Mouse (Mus musculus) NIH3T3 (cell line): ENCODE measurements at regions not wholly inside any gene's neighbourhood (a gene's known extent, or its start where the extent isn't known, plus 50 kb on each side); places are given as distances from the start of the nearest gene placed in this dataset.

ENCODE experiments used
- DNase-seq: peaks from one replicate; pipeline ENCODE4 v3.0.0-alpha.2; 2012; ENCODE audit warnings: low read depth

DNA sequence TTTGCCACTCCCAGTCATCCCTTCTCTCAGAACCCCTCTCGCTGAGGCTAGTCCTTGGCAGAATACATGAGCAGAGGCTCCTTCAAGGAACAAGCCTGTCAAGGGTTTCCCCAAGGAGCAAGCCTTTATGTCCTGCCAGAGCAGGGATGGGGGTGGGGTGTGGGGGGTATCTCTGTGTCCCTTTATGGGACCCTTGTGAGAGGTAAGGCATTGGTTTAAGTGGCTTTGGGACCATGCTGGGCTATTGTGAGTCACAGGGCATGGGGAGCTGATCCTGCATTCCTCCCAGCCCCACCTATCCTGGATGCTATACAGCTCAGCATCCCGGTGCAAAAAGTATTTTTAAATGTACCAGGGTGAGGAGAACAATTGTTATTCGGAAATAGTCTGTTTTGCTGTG lies 641.1 kb upstream of the Fam19a5 start:
- no peak for DNase-seq

DNA sequence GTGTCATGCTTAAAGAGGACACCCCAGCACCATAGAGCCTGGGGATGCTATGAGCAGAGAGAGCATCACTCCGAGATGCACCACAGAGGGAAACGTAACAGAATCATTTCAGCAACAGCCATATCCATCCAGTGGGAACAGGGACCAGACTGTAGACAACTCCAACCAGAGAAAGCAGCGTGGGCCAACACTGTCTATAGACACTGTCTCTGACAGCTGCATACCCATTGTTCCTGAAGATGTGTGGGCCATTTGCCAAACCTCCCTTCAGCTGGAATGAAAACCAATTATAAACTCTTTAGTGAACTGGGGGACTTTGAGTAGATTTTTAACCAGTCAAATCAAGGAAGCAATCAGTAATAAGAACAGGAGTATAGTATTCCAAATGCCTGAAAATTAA lies 630.8 kb upstream of the Fam19a5 start:
- DNase-seq: no peak

DNA sequence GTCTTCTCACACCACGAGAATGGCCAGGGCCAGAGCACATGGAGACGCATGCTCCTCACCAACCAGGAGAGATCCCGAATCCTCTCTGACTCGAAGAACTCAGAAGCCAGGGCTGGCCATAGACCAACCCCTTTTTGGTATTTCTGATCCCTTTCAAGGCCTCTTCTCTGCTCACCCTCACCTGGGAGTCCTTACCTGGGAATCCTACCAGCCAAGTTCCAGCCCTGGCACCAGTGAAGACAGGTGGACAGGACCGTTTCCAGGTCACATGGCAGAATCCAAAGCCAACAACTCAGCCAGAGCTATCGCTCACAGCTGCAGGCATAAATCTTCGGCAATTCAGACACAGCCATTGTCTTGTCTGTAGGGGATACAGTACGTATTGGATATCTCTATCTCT lies 626.2 kb upstream of the Fam19a5 start:
- no peak for DNase-seq

DNA sequence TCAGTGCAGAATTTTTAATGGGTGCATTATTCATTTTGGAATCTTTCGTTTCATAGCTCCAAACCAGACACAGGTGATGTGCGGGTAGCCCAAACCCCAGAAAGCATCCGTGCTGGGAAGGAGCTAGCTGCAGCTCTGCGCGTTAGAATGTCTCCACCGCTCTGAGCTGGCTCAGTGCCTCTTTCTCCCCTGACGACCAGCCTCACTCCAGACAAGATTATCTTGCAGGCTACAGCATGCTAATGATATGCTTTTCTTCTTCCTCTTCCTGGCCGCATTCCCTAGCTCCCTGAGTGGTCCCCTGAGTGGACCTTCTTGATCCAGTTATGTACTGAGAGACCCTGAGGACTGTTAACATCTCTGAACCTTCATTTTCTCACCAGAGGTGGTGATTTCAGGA lies 624.4 kb upstream of the Fam19a5 start:
- DNase-seq: no peak

DNA sequence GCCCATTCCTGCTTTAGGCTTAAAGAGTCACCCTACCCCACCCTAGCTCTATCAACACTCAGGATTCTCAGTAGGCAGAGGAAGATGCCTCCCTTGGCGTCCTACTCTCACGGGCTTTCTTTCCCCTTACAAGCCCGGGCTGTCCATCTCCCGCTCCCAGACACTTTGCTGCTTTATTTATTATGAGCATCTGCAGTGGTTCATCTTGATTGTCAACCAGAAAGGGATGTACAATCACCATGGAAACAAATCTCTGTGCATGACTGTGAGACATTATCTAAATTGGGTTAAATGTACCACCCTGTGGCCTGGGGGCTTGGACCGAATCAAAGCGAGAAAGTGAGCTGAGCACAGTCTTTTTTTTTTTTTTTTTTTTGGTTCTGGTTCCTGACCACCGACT lies 623.9 kb upstream of the Fam19a5 start:
- DNase-seq: no peak

DNA sequence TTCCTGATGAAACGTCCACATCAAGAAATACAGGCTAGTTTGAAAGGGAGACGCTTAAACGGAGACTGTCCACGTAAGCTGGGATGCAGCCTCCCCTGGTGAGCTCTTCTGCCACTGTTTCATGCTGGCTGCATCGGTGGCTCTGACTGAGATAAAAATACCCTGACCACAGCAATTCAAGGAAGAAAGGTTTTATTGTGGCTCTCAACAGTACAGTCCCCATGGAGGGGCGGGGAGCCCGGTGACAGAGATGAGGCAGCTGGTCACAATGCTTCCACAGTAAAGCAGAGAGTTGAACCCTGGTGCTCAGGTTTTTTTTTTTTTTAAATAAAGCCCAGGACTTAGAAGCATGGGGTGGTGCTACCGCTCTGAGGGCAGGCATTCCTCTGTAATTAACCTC lies 622.7 kb upstream of the Fam19a5 start:
- DNase-seq: no peak

DNA sequence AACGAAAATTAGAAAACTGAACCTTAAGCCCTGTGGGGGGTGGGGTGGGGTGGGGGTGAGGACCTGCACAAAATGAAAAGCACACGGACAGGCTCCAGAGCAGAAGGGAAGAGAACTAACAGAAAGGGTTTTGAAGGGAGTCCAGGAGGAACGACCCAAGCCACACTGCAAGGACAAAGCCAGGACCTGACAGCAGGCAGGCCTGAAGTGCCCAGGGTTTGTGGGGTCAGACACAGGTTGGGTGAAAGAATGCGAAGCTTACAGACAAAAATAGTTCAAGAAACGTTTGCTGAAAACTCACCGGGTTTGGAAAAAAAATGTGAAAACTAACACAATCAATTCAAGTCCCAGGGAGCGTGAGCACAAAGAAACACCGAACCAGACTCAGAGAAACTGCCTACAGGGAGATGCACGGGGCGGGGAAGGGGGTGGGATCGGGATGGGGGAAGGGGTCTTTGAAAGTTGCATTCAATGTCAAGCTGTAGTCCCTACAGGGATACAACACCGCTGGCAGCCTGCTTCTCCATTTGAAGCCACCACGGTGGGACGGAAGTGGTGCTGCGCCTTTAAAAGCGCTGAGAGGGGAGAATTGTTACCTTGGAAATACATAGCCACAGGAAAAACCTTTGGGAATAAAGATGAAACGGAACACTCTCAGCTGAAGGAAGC lies 618.9 kb upstream of the Fam19a5 start:
- DNase-seq: no peak

DNA sequence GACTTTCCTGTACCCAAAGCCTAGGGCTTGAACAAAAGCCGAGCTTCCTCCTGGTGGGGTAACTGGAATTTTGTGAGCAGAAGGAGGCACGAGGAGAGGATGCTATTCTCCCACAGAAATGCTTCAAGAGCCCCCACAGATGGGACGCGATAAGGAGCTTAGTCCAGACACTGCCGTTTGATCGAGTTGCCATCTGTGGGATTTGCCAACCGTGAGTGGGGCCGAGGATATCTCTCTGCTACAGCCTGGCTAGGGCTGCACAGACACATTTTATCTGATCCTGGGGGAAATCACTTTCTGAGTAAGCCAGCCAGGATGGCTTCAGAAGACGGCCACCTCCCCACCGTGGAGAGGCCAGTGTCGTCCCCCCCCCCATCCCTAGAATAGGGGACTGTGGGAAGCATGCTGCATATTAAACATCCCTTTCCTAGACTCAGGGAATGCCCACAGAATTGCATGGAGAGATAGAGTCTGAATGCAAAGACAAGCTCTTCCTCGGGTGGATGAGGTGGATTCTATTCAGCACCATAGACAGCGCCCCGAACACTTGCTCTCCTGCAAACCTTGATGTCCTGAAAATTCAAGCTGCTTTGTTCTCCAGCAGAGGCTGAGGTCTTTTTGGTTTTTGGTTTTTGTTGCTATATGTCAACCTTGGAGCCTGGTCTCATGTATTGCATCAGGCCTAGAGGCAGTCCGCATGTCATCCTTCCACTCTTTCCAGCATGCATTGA lies 611.6 kb upstream of the Fam19a5 start:
- peak; percentile 66 for DNase-seq

DNA sequence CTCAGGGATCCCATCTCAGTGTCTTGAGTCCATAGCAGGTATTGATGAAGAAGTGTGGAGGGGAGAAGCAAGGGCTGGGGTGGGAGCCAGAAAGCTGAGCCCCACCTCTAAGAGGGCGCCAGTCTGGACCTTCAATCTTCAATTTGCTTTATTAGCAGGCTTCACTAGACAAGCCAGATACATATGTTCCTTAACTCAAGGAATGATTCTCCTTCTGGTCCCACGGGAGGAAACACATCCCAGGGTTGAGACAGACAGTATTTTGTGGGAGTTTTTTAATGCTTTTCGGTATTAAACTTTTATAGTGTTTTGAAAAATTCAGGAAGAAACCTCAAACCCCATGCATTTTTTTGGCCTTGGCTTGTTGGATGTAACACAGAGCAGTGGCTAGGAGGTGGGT lies 606.7 kb upstream of the Fam19a5 start:
- DNase-seq: no peak

DNA sequence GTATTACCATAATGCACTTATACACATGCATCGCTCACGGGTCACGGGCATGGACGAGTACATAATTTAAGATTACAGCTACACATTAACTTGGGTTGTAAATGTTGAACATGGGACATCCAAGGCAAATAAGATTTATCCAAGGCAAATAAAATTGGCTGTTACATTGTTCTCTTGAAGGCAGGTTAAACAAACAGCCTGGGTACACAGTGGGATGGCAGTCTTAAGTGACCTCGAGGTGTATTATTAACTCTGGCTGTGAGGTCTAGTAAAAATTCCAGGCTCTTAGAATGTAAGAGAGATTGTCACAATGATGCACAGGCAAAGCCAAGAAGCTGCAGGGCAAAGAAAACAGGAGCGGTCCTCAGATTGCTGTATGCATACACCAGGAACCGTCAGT lies 599.6 kb upstream of the Fam19a5 start:
- no peak for DNase-seq

DNA sequence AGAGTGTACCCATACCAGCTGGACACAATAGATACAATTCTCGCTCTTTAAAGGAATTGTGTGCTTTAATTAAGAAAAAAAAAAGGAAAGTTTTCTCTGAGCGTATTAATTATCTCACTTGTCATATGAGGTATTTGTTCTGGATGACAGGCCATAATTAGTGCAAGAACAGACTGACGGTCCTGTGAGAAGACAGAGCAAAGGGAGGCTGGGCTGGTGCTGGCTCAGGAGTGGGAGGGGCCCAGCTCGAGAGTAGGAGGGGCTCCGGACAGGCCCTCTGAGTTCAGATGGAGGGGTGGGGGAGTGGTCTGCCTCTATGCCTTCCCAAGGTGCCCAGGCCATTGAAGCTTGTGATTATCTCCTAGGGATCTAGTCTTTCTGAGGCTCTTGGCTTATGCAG lies 591.5 kb upstream of the Fam19a5 start:
- DNase-seq: no peak

DNA sequence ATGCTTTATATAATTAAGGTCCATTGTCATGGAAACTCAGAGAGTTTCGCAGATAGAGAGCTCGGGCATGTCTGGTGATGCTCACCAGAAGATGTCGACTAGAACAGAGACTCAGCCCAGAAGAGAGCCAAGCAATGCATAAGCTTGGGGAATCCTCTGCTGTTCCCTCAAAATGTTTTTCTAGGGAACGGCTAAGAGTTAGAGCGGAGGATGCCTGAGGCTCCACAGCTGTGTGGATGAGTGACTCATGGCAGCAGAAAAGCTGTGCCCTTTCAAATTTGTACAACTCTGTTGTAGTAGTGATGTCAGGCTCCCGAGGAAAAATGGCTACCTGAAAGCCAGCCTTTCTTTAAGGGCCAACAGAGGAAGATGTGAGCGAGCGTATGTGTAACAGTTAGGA lies 586.2 kb upstream of the Fam19a5 start:
- no peak for DNase-seq

DNA sequence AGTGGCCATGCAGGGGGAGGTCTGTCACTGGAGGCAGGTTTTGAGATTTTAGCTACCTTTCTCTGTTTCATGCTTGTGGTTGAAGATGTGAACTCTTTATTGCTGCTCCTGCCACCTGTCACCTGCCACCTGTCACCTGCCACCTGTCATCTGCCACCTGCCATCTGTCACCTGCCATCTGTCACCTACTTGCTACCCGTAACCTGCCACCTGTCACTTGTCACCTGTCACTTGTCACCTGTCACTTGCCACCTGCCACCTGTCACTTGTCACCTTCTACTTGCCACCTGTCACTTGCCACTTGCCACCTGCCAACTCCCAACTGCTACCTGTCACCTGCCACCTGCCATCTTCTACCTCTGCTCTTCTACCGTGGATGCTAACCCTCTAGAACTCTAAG lies 581.2 kb upstream of the Fam19a5 start:
- no peak for DNase-seq

DNA sequence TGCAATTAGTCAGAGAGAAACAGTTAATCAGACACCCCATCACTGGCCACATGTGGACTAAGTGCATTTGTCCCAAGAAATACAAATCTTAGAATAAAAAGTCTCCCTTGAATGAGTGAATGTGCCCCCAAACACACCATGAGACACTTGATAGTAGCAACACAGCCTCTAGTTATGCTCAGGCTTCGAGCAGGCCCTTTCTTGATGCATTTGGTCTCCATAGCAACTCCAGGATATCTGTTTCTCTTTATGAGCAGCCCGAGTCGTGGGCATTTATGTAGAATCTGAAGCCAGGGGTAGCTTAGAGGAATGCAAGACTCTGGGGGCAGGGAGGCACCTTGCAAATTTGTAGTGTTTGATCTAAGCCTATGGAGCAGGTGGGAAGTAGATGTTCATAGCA lies 580.6 kb upstream of the Fam19a5 start:
- DNase-seq: no peak

DNA sequence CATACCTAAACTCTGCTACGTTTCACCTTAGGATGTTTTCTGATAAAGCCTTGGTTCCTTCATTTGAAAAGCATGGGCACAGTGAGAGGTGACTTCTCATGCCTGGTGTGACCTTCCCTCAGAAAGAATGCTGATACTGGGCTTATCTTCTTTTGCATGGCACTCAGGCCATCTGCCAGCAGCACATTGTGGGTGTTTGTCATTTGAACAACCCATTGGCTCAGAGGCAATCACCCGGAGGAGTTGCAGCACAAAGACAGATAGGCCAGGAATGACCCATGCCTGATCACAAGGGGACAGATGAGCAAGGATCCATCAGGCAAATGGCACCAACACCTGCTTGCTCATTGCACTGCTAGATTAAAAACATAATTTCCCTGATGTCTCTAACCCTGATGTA lies 572.7 kb upstream of the Fam19a5 start:
- DNase-seq: no peak

DNA sequence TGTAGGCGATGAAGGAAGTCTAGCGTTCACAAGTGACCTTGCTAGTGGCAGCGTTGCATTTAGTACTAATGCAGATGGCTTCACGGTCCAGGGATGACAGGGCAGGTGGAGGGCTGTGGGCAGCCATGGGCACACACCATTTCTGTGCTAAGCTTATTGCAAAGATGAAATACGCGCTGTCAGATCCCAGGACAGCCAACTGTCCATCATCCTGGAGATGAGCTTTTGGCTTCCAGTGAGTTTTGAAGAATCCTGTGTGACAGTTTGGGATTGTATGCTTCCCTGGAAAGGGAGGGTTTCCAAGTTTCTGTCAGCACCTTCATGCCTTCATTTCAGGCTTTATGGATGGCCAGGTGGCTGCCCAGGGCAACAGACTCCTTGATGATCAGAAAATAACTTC lies 547.9 kb upstream of the Fam19a5 start:
- DNase-seq: no peak

DNA sequence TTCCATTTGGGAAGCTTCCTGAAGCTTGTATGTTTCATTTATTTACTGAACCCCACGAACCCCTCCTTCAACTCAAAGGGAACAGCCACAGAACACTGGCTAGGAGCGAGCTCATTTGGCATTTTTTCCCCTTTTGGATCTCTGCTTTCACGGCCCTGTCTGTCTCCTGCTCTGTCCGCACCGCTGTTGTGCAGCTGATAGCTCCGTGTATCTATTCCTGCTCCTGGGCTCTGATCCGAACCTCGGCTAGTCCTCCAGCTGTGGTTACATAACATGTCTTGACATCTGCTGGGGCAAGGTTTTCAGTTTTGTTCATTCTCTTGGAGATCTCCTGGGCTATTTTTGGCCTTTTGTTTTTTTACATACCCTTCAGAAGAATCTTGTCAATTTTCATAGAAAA lies 525.1 kb upstream of the Fam19a5 start:
- DNase-seq: no peak

DNA sequence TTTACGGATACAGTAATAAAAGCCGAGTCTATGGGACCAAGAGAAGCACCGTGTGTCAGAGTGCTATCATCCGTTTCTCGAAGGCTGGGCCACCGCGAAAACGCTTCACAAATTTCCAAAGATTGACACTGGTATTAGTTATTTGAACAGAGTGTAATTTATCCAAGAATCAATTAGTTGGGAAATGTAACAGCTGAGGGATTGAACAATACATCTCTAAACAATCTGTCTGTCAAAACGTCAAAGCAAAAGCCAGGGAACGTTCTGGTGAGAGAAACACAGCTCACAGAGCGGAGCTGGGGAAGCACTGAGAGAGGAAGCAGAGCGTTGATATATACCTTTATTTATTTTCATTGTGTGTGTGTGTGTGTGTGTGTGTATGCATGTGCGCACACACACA lies 498.1 kb upstream of the Fam19a5 start:
- DNase-seq: no peak

DNA sequence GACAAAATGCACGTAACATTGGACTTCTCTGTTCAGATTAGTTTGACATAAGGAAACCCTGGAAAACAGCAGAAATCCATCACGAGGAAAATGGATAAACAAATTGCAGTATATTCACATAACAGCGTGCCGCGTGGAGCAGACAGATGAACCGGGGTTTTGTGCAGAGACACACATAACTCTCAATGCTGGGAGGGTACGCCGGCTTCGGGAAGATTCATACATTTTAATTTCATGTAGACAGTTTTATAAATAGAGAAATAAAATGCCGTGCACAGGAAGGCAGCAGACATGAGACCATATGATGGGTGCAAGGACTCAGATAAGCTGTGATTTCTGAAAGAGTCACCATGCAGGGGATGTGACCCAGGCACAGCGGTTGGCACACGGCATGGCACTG lies 489.9 kb upstream of the Fam19a5 start:
- DNase-seq: no peak

DNA sequence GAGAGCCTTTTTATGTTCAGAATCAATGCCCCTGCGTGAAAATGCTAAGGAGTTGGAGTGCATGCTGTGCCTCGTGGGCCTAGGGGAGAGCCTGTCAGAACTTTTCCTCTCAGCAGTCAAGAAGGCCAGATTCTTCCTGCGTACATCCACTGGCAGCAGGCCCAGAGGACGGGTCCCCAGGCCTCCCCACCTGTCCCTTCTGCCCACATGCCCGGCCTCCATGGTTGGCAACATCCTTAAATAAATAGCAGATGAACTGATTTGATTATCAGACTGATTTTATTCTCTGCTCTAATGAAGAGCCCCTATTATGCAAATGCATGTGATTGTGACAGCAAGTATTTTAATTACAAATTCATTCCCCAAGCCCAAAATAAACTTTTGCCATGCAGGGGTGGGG lies 479.2 kb upstream of the Fam19a5 start:
- no peak for DNase-seq

DNA sequence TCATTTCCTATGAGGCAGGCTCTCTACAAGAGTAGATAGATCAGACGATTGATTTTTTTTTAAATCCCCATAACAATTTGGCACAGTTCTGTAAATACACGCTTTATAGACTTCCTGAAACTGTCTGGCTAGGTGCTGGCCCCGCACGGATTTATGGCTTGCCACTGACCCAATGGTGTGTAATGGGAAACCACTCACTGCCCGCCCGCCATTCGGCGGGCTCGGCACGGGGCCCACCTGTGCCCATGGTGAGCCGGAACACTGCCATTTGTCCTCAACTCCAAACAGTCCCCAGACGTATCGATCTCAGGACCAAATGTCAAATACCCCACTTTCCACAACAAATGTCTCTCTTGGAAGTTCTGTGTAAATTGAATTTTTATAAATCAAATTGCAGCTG lies 475.8 kb upstream of the Fam19a5 start:
- DNase-seq: no peak

DNA sequence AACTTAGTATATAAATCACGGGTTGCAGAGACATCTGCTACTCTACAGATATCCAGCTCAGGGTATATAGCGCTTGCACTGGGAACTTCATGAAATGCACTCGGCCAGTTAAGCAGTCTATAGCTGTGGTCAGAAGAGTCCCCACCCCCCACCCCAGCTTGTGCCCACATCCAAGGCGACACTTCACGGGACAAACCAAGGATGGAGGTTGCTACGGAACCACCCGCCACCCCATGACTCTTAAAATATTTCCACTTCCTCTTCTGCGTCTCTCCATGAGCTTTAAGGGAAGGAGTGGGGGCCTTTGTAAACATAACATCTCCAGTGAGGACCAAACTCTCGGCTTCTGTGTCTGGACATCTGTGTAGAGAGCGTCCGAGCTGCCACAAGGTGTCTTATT lies 469.5 kb upstream of the Fam19a5 start:
- DNase-seq: no peak

DNA sequence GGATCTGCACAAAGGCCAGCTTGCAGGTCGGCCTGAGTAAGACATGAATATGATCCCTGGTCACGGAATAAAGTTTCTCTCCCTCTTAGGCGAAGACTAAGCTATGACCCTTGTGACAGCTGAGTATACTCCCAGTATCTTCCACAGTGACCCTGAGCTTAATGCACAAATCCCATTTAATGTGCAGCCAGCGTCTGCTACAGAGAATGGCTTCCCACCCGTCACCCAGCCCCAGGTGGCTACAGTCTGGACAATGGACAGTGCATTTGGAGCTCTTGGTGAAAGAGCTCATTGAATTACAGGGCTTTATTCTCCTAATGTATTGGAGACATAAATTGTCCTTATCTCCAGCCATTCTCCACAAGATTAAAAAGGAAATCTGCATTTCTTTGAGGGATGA lies 454.3 kb upstream of the Fam19a5 start:
- no peak for DNase-seq
